Mouse (Mus musculus) ES-E14 (cell line): ENCODE results near the gene Rab2b.

Experiments used
- CHD2 ChIP-seq: IDR thresholded peaks from 2 replicates; pipeline ENCODE4 v1.6.1; 2014; ENCODE audit warnings: mild to moderate bottlenecking, low read depth, low read length, inconsistent platforms
- HCFC1 ChIP-seq: IDR thresholded peaks from 2 replicates; pipeline ENCODE4 v1.6.1; 2012; ENCODE audit warnings: low read length, inconsistent platforms, borderline replicate concordance; ENCODE audit not compliant: insufficient read depth
- ZC3H11A ChIP-seq: IDR thresholded peaks from 2 replicates; pipeline ENCODE4 v1.6.1; 2012; ENCODE audit warnings: low read depth, mild to moderate bottlenecking, inconsistent platforms, low read length, borderline replicate concordance

DNA sequence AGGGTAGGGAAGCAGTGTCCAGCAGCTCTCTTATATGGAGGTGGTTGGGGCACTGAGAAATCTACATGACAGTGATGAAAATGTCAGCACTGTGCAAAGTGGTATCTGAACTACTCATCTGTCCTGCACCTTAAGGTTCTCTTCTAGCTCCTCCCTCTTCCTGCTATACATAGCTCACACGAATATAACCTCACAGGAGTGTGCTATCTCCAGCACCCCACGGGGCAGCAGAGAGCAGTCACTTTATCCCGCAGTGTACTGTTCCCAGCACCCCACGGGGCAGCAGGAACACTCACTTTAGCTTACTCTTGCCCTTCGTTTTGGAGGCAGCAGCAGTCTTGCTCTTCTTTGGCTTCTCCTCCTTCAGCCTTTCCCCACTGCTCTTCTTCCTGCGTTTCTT is 47.1 kb downstream of the Rab2b start:
- no peak for TF ChIP-seq HCFC1
- TF ChIP-seq ZC3H11A: no peak
- TF ChIP-seq CHD2: no peak
